In the genomic region with DNA sequence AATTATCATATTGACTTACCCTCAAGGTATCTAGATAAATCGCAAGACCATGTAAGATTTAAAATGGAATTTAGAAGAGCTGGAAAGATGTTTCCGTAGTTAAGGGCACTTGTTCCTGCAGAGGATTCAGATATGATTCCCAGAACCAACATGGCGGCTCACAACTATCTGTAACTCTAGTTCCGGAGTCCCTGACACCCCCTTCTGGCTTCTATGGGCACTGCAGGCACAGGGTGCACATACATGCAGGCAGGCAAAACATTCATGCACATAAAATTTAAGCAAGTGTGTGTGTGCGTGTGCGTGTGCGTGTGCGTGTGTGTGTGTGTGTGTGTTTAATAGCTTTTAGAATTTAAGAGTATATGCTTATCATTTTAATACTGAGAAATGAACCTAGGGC, we compare ENCODE assay signal across 18 mouse cellular contexts.
"Had no signal": no experiment of that assay in that cellular context is flagged by ENCODE, and none has a peak within 500 bp of the region (broad histone marks: within the 10 kb centered on the region; RNA-seq: fewer than 3 reads in every experiment).

No protein-coding gene starts in this region.

- DNase-seq: kidney, adult 18-20 months; kidney, adult 9 months; kidney, postnatal 14 days; liver; lung, adult 18-20 months; lung, postnatal 10 days; lung, postnatal 36 days; midbrain, embryonic 14.5 days; right cerebral cortex, postnatal 14 days; right cerebral cortex, postnatal 4 days; thymus, adult 18-20 months; thymus, postnatal 36 days had no signal

- H3K27ac ChIP-seq: limb, embryonic 10.5 days; limb, embryonic 13.5 days; liver, embryonic 12.5 days; liver, embryonic 15.5 days; lung, embryonic 15.5 days; stomach, postnatal 0 days had no signal

- H3K4me3 ChIP-seq: limb, embryonic 10.5 days; limb, embryonic 13.5 days; liver, embryonic 12.5 days; liver, embryonic 15.5 days; lung, embryonic 15.5 days had no signal

- H3K4me1 ChIP-seq: limb, embryonic 10.5 days; limb, embryonic 13.5 days; liver, embryonic 12.5 days; liver, embryonic 15.5 days; lung, embryonic 15.5 days had no signal

- H3K27me3 ChIP-seq: limb, embryonic 13.5 days; liver, embryonic 12.5 days; liver, embryonic 15.5 days; lung, embryonic 15.5 days had no signal

- H3K9ac ChIP-seq: limb, embryonic 13.5 days; liver, embryonic 12.5 days; liver, embryonic 15.5 days; lung, embryonic 15.5 days had no signal

- H3K36me3 ChIP-seq: limb, embryonic 10.5 days; limb, embryonic 13.5 days; liver, embryonic 12.5 days; liver, embryonic 15.5 days; lung, embryonic 15.5 days had no signal

- H3K9me3 ChIP-seq: limb, embryonic 10.5 days; limb, embryonic 13.5 days; liver, embryonic 15.5 days; lung, embryonic 15.5 days had no signal
